Mouse (Mus musculus): ENCODE measurements around the gene Stk38. TPM values are rescaled to one million over a fixed set of nuclear protein-coding genes. Genes with fewer than 3 reads are reported as not detected.

Gene Stk38
- polyA plus RNA-seq, 1 experiment from 2014 or later = 136 TPM

DNA sequence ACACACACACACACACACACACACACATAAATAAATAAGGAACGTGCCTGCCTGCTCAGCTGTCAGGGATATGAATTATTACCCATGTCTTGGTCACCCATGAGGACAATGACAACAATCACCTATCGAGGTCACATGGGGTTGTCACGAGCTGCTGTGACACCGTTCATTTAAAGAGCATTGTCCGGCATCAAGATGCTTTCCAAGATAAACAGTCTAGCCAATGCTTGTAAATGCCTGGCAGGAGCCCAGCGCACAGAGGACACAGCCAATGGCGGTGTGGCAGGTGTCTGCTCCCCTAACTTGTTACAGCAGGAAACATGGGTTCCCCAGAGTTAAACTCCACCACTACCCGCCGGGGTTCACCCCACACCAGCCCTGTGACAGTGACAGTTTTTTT is 79.8 kb downstream of the Stk38 start:
- H3K9ac ChIP-seq (replicated peaks; ENCODE audit: low read depth, low read length) = no peak overlapping the region
- no peak for ATAC-seq
- peaks cover 8% of the 10 kb centered on the region for H3K4me1 ChIP-seq (replicated peaks; ENCODE audit: control insufficient read depth, insufficient read depth, low read length)
- no peak overlapping the region for H3K27ac ChIP-seq (ENCODE audit: low read length)
- H3K4me3 ChIP-seq (replicated peaks; ENCODE audit: low read length) = no peak overlapping the region
- no peak overlapping the region for H3K4me2 ChIP-seq (ENCODE audit: low read length)
- H3K27me3 ChIP-seq (replicated peaks; ENCODE audit: control insufficient read depth, insufficient read depth, low read length) = no peaks in the 10 kb centered on the region
- no peaks in the 10 kb centered on the region for H3K36me3 ChIP-seq (ENCODE audit: control insufficient read depth, insufficient read depth)
- 87% methylated on average over 9 of the region's 9 CpGs for WGBS
- no peaks in the 10 kb centered on the region for H3K9me3 ChIP-seq (ENCODE audit: control insufficient read depth, low read length)

DNA sequence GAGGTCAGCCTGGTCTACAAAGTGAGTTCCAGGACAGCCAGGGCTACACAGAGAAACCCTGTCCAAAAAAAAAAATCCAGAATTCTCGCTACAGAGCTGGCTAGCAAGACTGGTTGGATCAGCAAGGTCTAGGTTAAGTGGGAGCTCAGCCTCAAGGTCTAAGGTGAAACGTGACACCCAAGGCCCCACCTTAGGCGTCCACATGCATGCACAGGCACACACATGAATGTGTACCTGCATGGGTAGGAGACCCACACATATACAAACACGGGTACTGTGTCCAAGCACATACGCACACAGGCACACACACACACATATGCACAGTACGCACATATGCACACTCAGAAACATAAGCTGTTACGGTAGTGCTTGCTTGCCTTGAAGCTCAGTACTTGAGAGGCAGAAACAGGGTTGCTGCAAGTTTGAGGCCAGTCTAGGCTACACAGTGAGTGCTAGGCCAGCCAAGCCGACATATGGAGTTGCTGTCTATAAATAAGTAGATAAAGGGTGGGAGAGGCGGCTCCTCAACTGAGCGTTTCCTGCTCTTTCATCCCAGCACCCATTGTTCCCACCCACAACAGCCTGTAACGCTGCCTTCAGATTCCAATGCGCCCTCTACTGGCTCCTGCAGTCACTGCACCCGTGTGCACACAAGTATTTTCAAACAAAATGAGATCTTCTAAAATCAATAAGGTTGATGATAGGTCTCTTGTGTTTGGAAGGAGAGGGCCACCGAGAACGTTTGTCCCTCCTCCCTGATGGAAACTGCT is 80.7 kb downstream of the Stk38 start:
- no peaks in the 10 kb centered on the region for H3K27me3 ChIP-seq (replicated peaks; ENCODE audit: control insufficient read depth, insufficient read depth, low read length)
- WGBS = 51% methylated on average over 15 of the region's 15 CpGs
- ATAC-seq = no peak
- H3K36me3 ChIP-seq (ENCODE audit: control insufficient read depth, insufficient read depth) = no peaks in the 10 kb centered on the region
- no peak overlapping the region for H3K27ac ChIP-seq (ENCODE audit: low read length)
- H3K4me2 ChIP-seq (ENCODE audit: low read length) = no peak overlapping the region
- no peak overlapping the region for H3K4me3 ChIP-seq (replicated peaks; ENCODE audit: low read length)
- H3K9ac ChIP-seq (replicated peaks; ENCODE audit: low read depth, low read length) = no peak overlapping the region
- peaks cover 8% of the 10 kb centered on the region for H3K4me1 ChIP-seq (replicated peaks; ENCODE audit: control insufficient read depth, insufficient read depth, low read length)
- H3K9me3 ChIP-seq (ENCODE audit: control insufficient read depth, low read length) = no peaks in the 10 kb centered on the region

DNA sequence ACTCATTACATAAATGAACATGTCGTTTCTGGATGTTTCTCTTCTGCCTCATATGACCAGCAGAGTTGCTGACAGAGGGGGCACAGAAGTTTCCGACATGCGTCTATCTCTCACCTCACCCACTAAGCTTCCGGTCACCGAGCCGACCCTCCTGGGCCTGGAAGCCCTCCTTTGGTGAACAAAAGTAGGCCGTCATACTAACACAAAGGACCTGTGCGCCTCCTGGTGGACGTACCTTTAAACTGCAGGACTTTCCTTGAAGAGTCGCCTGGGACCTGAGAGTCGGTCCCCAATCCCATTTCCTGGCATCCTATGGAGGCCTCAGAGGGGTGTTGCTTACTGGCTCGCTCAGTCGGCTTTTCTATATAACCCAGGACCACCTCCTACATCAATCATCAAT is 81.4 kb downstream of the Stk38 start:
- Histone ChIP-seq H3K4me3 (replicated peaks; ENCODE audit: low read length) (no peak overlapping the region), H3K27me3 (replicated peaks; ENCODE audit: control insufficient read depth, insufficient read depth, low read length) (no peaks in the 10 kb centered on the region), H3K9me3 (ENCODE audit: control insufficient read depth, low read length) (no peaks in the 10 kb centered on the region), H3K36me3 (ENCODE audit: control insufficient read depth, insufficient read depth) (no peaks in the 10 kb centered on the region), H3K4me2 (ENCODE audit: low read length) (no peak overlapping the region), H3K27ac (ENCODE audit: low read length) (no peak overlapping the region), H3K9ac (replicated peaks; ENCODE audit: low read depth, low read length) (no peak overlapping the region), H3K4me1 (replicated peaks; ENCODE audit: control insufficient read depth, insufficient read depth, low read length) (peaks cover 8% of the 10 kb centered on the region)
- 14% methylated on average over 13 of the region's 13 CpGs for WGBS
- ATAC-seq = peak; percentile 43; the same call in 1 of the 2 replicates

DNA sequence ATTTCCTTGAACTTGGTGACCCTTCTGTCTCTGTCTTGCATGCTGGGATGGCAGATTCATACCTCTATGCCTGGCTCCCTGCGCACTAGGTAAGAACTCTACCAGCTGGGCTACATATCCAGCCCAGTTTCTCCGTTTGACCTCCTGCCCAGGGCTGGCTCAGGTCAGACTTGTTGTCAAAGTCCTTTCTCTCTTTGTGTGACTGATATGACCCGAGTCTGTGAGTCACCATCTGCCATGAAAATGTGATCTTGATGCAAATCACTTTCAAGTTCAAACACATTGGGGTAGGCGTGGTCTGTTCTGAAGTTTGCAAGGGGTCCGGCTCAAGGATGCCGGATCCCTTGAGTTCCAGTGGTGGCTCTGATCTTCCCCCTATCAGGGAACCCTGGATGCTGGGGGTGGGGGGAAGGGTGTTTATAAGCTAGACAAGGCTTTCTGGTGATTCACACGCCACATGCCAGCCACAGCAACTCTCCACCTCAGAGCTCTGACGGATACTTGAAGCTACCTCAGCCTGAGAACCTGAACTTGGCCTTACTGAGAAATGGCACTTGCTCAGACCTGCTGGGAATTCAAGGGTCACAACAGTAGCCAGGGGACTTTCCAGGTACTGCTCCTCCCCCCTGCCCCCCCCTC is 82.7 kb downstream of the Stk38 start:
- H3K27me3 ChIP-seq (replicated peaks; ENCODE audit: control insufficient read depth, insufficient read depth, low read length) = no peaks in the 10 kb centered on the region
- no peaks in the 10 kb centered on the region for H3K9me3 ChIP-seq (ENCODE audit: control insufficient read depth, low read length)
- H3K36me3 ChIP-seq (ENCODE audit: control insufficient read depth, insufficient read depth) = no peaks in the 10 kb centered on the region
- no peak overlapping the region for H3K4me3 ChIP-seq (replicated peaks; ENCODE audit: low read length)
- H3K4me2 ChIP-seq (ENCODE audit: low read length) = no peak overlapping the region
- H3K4me1 ChIP-seq (replicated peaks; ENCODE audit: control insufficient read depth, insufficient read depth, low read length) = peaks cover under 1% of the 10 kb centered on the region
- H3K27ac ChIP-seq (ENCODE audit: low read length) = no peak overlapping the region
- no peak for ATAC-seq
- H3K9ac ChIP-seq (replicated peaks; ENCODE audit: low read depth, low read length) = no peak overlapping the region
- 84% methylated on average over 8 of the region's 8 CpGs for WGBS

DNA sequence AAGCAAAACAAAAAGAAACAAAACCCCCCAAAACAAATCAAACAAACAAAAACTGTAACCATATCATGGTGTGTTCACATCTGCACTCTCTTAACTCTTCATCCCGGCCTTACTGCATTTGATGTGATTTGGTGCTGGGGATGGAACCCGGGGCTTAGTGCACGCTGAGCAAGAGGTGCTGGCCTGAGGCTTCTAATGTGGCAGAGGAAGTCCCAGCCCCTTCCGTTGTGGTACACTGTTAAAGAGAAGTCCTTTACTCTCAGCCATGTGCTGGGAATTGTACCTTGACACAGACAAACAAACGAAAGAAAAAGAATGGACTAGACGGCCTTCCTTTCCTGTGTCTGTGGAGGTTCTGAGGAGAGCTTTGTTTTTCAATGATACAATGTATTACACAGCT is 85.7 kb downstream of the Stk38 start:
- H3K9me3 ChIP-seq (ENCODE audit: control insufficient read depth, low read length) = no peaks in the 10 kb centered on the region
- H3K4me2 ChIP-seq (ENCODE audit: low read length) = no peak overlapping the region
- no peaks in the 10 kb centered on the region for H3K27me3 ChIP-seq (replicated peaks; ENCODE audit: control insufficient read depth, insufficient read depth, low read length)
- no peaks in the 10 kb centered on the region for H3K4me1 ChIP-seq (replicated peaks; ENCODE audit: control insufficient read depth, insufficient read depth, low read length)
- WGBS = 77% methylated on average over 6 of the region's 6 CpGs
- no peaks in the 10 kb centered on the region for H3K36me3 ChIP-seq (ENCODE audit: control insufficient read depth, insufficient read depth)
- H3K9ac ChIP-seq (replicated peaks; ENCODE audit: low read depth, low read length) = no peak overlapping the region
- no peak for ATAC-seq
- no peak overlapping the region for H3K27ac ChIP-seq (ENCODE audit: low read length)
- no peak overlapping the region for H3K4me3 ChIP-seq (replicated peaks; ENCODE audit: low read length)

DNA sequence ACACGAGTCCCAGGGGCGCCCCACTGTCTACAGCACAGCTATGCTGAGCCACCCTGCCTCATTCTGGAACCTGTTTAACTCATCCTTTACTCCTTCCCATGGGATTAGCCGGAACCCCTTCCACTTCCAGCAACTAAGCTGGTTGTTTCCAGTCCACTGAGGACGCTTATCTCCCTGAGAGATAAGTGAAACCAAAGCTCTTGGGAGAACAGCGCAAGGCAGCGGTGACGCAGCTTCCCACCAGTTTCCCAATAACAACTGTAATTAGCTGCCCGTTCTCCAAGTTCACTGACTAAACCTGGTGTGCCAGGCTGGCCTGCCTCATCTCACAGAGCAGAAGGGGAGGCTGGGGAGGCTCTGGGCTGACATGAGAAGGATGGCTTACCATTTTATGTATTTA is 86.7 kb downstream of the Stk38 start:
- no peaks in the 10 kb centered on the region for H3K9me3 ChIP-seq (ENCODE audit: control insufficient read depth, low read length)
- H3K4me2 ChIP-seq (ENCODE audit: low read length) = no peak overlapping the region
- 67% methylated on average over 8 of the region's 8 CpGs for WGBS
- ATAC-seq = no peak
- no peaks in the 10 kb centered on the region for H3K27me3 ChIP-seq (replicated peaks; ENCODE audit: control insufficient read depth, insufficient read depth, low read length)
- H3K4me3 ChIP-seq (replicated peaks; ENCODE audit: low read length) = no peak overlapping the region
- H3K9ac ChIP-seq (replicated peaks; ENCODE audit: low read depth, low read length) = no peak overlapping the region
- H3K27ac ChIP-seq (ENCODE audit: low read length) = no peak overlapping the region
- H3K36me3 ChIP-seq (ENCODE audit: control insufficient read depth, insufficient read depth) = no peaks in the 10 kb centered on the region
- no peaks in the 10 kb centered on the region for H3K4me1 ChIP-seq (replicated peaks; ENCODE audit: control insufficient read depth, insufficient read depth, low read length)

Other genes with a start within 250 kb of the Stk38 start
- 0.47 and 1.1 TPM in 2 replicates for gene Mapk13, start 238.7 kb downstream of the Stk38 start, polyA plus RNA-seq (2015; fragmentation: Nextera tagmentation; extraction: Ambion mirVana)
- gene Brpf3, start 206.9 kb downstream of the Stk38 start, polyA plus RNA-seq (2015; fragmentation: Nextera tagmentation; extraction: Ambion mirVana) = 7.1 and 8.5 TPM in 2 replicates
- not detected in 2 replicates for gene Pnpla1, start 149.6 kb downstream of the Stk38 start, polyA plus RNA-seq (2015; fragmentation: Nextera tagmentation; extraction: Ambion mirVana)
- gene 4930539E08Rik, start 92.7 kb downstream of the Stk38 start, polyA plus RNA-seq (2015; fragmentation: Nextera tagmentation; extraction: Ambion mirVana) = 0.53 and 1.8 TPM in 2 replicates
- not detected in 2 replicates for gene Pxt1, start 64.2 kb downstream of the Stk38 start, polyA plus RNA-seq (2015; fragmentation: Nextera tagmentation; extraction: Ambion mirVana)
- 123 and 135 TPM in 2 replicates for gene Kctd20, start 56.0 kb downstream of the Stk38 start, polyA plus RNA-seq (2015; fragmentation: Nextera tagmentation; extraction: Ambion mirVana)
- gene Srsf3, start 24.6 kb upstream of the Stk38 start, polyA plus RNA-seq (2015; fragmentation: Nextera tagmentation; extraction: Ambion mirVana) = 571 and 653 TPM in 2 replicates
- 37.9 and 52.0 TPM in 2 replicates for gene Cdkn1a, start 83.0 kb upstream of the Stk38 start, polyA plus RNA-seq (2015; fragmentation: Nextera tagmentation; extraction: Ambion mirVana)
- not detected in 2 replicates for gene Rab44, start 106.2 kb upstream of the Stk38 start, polyA plus RNA-seq (2015; fragmentation: Nextera tagmentation; extraction: Ambion mirVana)
- gene Cpne5, start 230.2 kb upstream of the Stk38 start, polyA plus RNA-seq (2015; fragmentation: Nextera tagmentation; extraction: Ambion mirVana) = 25.0 and 35.5 TPM in 2 replicates